In the genomic region with DNA sequence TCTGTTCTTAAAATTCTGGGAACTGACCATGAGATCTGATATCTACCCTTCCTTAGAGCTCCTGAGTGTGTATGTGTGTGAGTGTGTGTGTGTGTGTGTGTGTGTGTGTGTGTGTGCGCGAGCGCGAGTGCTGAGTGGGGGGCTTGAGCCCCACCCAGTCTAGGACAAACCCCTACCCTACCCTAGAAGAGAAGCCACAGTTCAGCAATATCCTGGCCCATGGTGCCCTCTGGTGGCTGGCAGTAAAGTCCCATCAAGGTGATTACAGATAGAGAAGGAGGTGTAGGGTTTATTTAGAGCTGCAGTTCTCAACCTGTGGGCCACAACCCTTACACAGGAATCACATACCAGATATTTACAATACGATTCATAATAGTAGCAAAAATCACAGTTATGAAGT, we compare ENCODE assay signal across 8 mouse cellular contexts. TPM values are rescaled to one million over a fixed set of nuclear protein-coding genes. Genes with fewer than 3 reads are reported as not detected.
DNase-seq lines count a peak whose midpoint lies in the region; ATAC-seq and TF ChIP-seq lines count a peak whose summit lies in the region.

No protein-coding gene starts in this region.

- TF ChIP-seq CTCF in C2C12 (IDR thresholded peaks at IDR 0.05; ENCODE audit: control insufficient read depth, insufficient read depth, insufficient read length) = peak; percentile 21

- no peaks in the 10 kb centered on the region for H3K79me3 ChIP-seq in C2C12 (ENCODE audit: low read depth)

- H3K27me3 ChIP-seq in C2C12 (ENCODE audit: control insufficient read depth, insufficient read depth, insufficient read length) = peaks cover 45% of the 10 kb centered on the region
- no peaks in the 10 kb centered on the region for H3K27me3 ChIP-seq in forebrain, embryonic 16.5 days (replicated peaks; ENCODE audit: control insufficient read depth, insufficient read depth, low read length)
- H3K27me3 ChIP-seq in midbrain, embryonic 12.5 days = peaks cover 7% of the 10 kb centered on the region

- intact Hi-C loops in gastrocnemius, postnatal 14 days (cut with DNase I; ENCODE audit: low total_unique reads) = loop anchor here (5.0 to 10.0 kb wide), 2 partner anchors 43 to 115 kb away; no protein-coding TSS in a partner anchor

- peak; percentile 66; the same call in 1 of the 2 replicates for ATAC-seq in forebrain, embryonic 16.5 days
- 0 out of 2 replicates have a peak, but pooled peaks have one; percentile 44 for ATAC-seq in midbrain, embryonic 12.5 days (ENCODE audit: low FRiP score, low read depth)

- peak; percentile 14 for DNase-seq in gastrocnemius, postnatal 14 days
- no peak for DNase-seq in gastrocnemius, adult 8-10 months (ENCODE audit: low spot score in 2 of 2)
- peak; percentile 55 for DNase-seq in cerebellum, adult 11 months
- peak; percentile 73 to 74 for DNase-seq in kidney, postnatal 4 days
- DNase-seq in thymus, postnatal 14 days = peak; percentile 45

- H3K36me3 ChIP-seq in C2C12 (ENCODE audit: control insufficient read depth, insufficient read depth) = no peaks in the 10 kb centered on the region
- no peaks in the 10 kb centered on the region for H3K36me3 ChIP-seq in forebrain, embryonic 16.5 days (ENCODE audit: control insufficient read depth, insufficient read depth)
- H3K36me3 ChIP-seq in midbrain, embryonic 12.5 days = no peaks in the 10 kb centered on the region

- H3ac ChIP-seq in C2C12 (ENCODE audit: control insufficient read depth, insufficient read length, low read depth) = no peak overlapping the region

- no peak overlapping the region for H3K4me3 ChIP-seq in C2C12 (ENCODE audit: insufficient read depth, poor library complexity, severe bottlenecking)
- no peak overlapping the region for H3K4me3 ChIP-seq in forebrain, embryonic 16.5 days (replicated peaks; ENCODE audit: low read length)
- H3K4me3 ChIP-seq in midbrain, embryonic 12.5 days = no peak overlapping the region

- no peak overlapping the region for H3K27ac ChIP-seq in forebrain, embryonic 16.5 days (ENCODE audit: low read length)
- no peak overlapping the region for H3K27ac ChIP-seq in midbrain, embryonic 12.5 days (replicated peaks)

- H3K79me2 ChIP-seq in C2C12 (ENCODE audit: control insufficient read depth, insufficient read depth) = no peaks in the 10 kb centered on the region

- H3K9me3 ChIP-seq in forebrain, embryonic 16.5 days (ENCODE audit: control insufficient read depth, low read length) = no peaks in the 10 kb centered on the region
- H3K9me3 ChIP-seq in midbrain, embryonic 12.5 days = no peaks in the 10 kb centered on the region

- no peak overlapping the region for H3K9ac ChIP-seq in forebrain, embryonic 16.5 days (replicated peaks; ENCODE audit: low read depth, low read length)
- no peak overlapping the region for H3K9ac ChIP-seq in midbrain, embryonic 12.5 days (replicated peaks)

- no peak overlapping the region for H3K4me2 ChIP-seq in forebrain, embryonic 16.5 days (ENCODE audit: low read length)
- no peak overlapping the region for H3K4me2 ChIP-seq in midbrain, embryonic 12.5 days (replicated peaks)

- WGBS in forebrain, embryonic 16.5 days = 10% methylated on average over 5 of the region's 5 CpGs
- 18% methylated on average over 5 of the region's 5 CpGs for WGBS in midbrain, embryonic 12.5 days

- H3K4me1 ChIP-seq in forebrain, embryonic 16.5 days (replicated peaks; ENCODE audit: control insufficient read depth, insufficient read depth, low read length) = 0 out of 2 replicates have a peak, but pooled peaks cover 2% of the 10 kb centered on the region
- H3K4me1 ChIP-seq in midbrain, embryonic 12.5 days = 0 out of 2 replicates have a peak, but pooled peaks cover 2% of the 10 kb centered on the region

TF ChIP-seq in C2C12, 6 proteins besides CTCF, POLR2A, EP300 and RAD21:
- no peak for TF ChIP-seq MYOG (IDR thresholded peaks at IDR 0.05; ENCODE audit: control insufficient read depth, extremely low read depth, insufficient read length)
- no peak for TF ChIP-seq MAX (IDR thresholded peaks at IDR 0.05)
- TF ChIP-seq MYOD1 (IDR thresholded peaks at IDR 0.05; ENCODE audit: control insufficient read depth, insufficient read length, low read depth) = no peak
- no peak for TF ChIP-seq FOSL1 (IDR thresholded peaks at IDR 0.05; ENCODE audit: insufficient read depth, low read length, poor library complexity, severe bottlenecking)
- no peak for TF ChIP-seq USF1 (IDR thresholded peaks at IDR 0.05; ENCODE audit: low read depth)
- no peak for TF ChIP-seq CEBPB (IDR thresholded peaks at IDR 0.05; ENCODE audit: low read depth)

RNA-seq across cellular contexts. Expression of a gene that starts 7.6 kb away (rescaled TPM):
- 10 to 100 TPM; 26.3 to 29.4 TPM for total RNA-seq in gastrocnemius, postnatal 14 days (2021)
- 10 to 100 TPM; 27.1 to 33.4 (median 29.2) TPM for total RNA-seq in gastrocnemius, adult 8-10 months (2022)
- 36.0 TPM for polyA plus RNA-seq in C2C12 (2012; fragmentation: generic; extraction: Trizol)
- 50.2 and 53.3 TPM in 2 replicates for polyA plus RNA-seq in forebrain, embryonic 16.5 days (2015; fragmentation: Nextera tagmentation; extraction: Ambion mirVana)
- polyA plus RNA-seq in midbrain, embryonic 12.5 days (2016; fragmentation: Nextera tagmentation; extraction: Ambion mirVana) = 65.1 and 67.6 TPM in 2 replicates

RNA-seq across cellular contexts. Expression of a gene that starts 11.3 kb away (rescaled TPM):
- under 1 TPM in 1 of 2 experiments, not detected in 1; 0.27 TPM for total RNA-seq in gastrocnemius, postnatal 14 days (2021)
- total RNA-seq in gastrocnemius, adult 8-10 months (2022) = under 1 TPM in 1 of 4 experiments, not detected in 3; 0.40 TPM
- not detected for polyA plus RNA-seq in C2C12 (2012; fragmentation: generic; extraction: Trizol)
- polyA plus RNA-seq in forebrain, embryonic 16.5 days (2015; fragmentation: Nextera tagmentation; extraction: Ambion mirVana) = 77.4 and 91.5 TPM in 2 replicates
- 10.4 and 11.4 TPM in 2 replicates for polyA plus RNA-seq in midbrain, embryonic 12.5 days (2016; fragmentation: Nextera tagmentation; extraction: Ambion mirVana)

Comparison
In these comparisons a context has a peak if more than half of its experiments do, and no peak if none do; other contexts are left out.
1. DNase-seq: peak in gastrocnemius, postnatal 14 days (single experiment), cerebellum, adult 11 months (single experiment), kidney, postnatal 4 days (2 of 2) and thymus, postnatal 14 days (single experiment); none in gastrocnemius, adult 8-10 months (0 of 2).
2. RNA of a gene that starts 11.3 kb away (polyA plus RNA-seq): 77.4 to 91.5 TPM in forebrain, embryonic 16.5 days and 10.4 to 11.4 TPM in midbrain, embryonic 12.5 days; not detected in C2C12 (single experiment); every median in the first group is over 10 times any median in the second.